Mouse (Mus musculus) liver, postnatal 0 days (tissue): ENCODE results near the gene Clic6. TPM values are rescaled to one million over a fixed set of nuclear protein-coding genes. Genes with fewer than 3 reads are reported as not detected.

ENCODE experiments used
- ATAC-seq: fragments of 200-750 bp; cut with Nextera tagmentation; 2 replicates; pipeline ENCODE4 v1.8.0; 2017; ENCODE audit warnings: mild to moderate bottlenecking, moderate library complexity
- DNase-seq: peaks from one replicate; pipeline ENCODE4 v3.0.0-alpha.2; 2016
- H3K27ac ChIP-seq: fragments of 300-500 bp; sonication (generic); 2 replicates; pipeline ENCODE4 v1.5.1; 2014; ENCODE audit warnings: antibody characterized with exemption, moderate library complexity, mild to moderate bottlenecking, low read depth
- H3K27me3 ChIP-seq: fragments of 300-500 bp; sonication (generic); 2 replicates; pipeline ENCODE4 v1.6.1; 2014; ENCODE audit warnings: low read length, control low read depth, mixed read lengths; ENCODE audit not compliant: insufficient read depth
- H3K36me3 ChIP-seq: fragments of 300-500 bp; sonication (generic); replicated peaks from 2 replicates; pipeline ENCODE4 v1.6.1; 2014; ENCODE audit warnings: mild to moderate bottlenecking, control low read depth, low read length, moderate library complexity, mixed read lengths; ENCODE audit not compliant: insufficient read depth
- H3K4me1 ChIP-seq: fragments of 300-500 bp; sonication (generic); 2 replicates; pipeline ENCODE4 v1.6.1; 2014; ENCODE audit warnings: antibody characterized with exemption, mild to moderate bottlenecking, control low read depth; ENCODE audit not compliant: insufficient read depth
- H3K4me2 ChIP-seq: fragments of 300-500 bp; sonication (generic); 2 replicates; pipeline ENCODE4 v1.6.1; 2014; ENCODE audit warnings: low read depth, mild to moderate bottlenecking, low read length, moderate library complexity, mixed read lengths
- H3K4me3 ChIP-seq: fragments of 300-500 bp; sonication (generic); 2 replicates; pipeline ENCODE4 v1.5.1; 2014; ENCODE audit warnings: low read depth, low read length
- H3K9ac ChIP-seq: fragments of 300-500 bp; sonication (generic); replicated peaks from 2 replicates; pipeline ENCODE4 v1.6.1; 2014; ENCODE audit warnings: mild to moderate bottlenecking, moderate library complexity
- H3K9me3 ChIP-seq: fragments of 300-500 bp; sonication (generic); 2 replicates; pipeline ENCODE4 v1.6.1; 2016; ENCODE audit warnings: mild to moderate bottlenecking, control low read depth, low read length, mixed read lengths
- CTCF ChIP-seq: sonication (generic); IDR thresholded peaks from 2 replicates; pipeline ENCODE4 v1.5.1; 2016; ENCODE audit warnings: antibody characterized with exemption, low read depth
- EP300 ChIP-seq: IDR thresholded peaks from 2 replicates; pipeline ENCODE4 v1.6.1; 2016; ENCODE audit warnings: antibody characterized with exemption, low read depth, mild to moderate bottlenecking
- WGBS: fragments of 180-500 bp; shearing (Covaris S2); extraction: QIAGEN DNeasy Blood & Tissue Kit; methylation state at CpG from one replicate; pipeline ENCODE4 v1.1.7; 2014; ENCODE audit not compliant: insufficient replicate concordance; 5-methylcytosine and 5-hydroxymethylcytosine counted together
- polyA plus RNA-seq: library from polyadenylated mRNA; unstranded; fragments of >200 nt; fragmentation: Nextera tagmentation; extraction: Ambion mirVana; gene quantifications from 2 replicates; pipeline ENCODE4 v1.2.1, GENCODE M21; 2015

The Clic6 gene
- polyA plus RNA-seq, 1 experiment from 2014 or later, result 0.32 TPM

GRCm38 (mm10) chr16:92571246-92571645, 85.7 kb downstream of the Clic6 start:
- 79% methylated on average over 11 of the region's 11 CpGs for WGBS
- no peak for TF ChIP-seq CTCF
- no peak for TF ChIP-seq EP300
- H3K27me3 ChIP-seq, result peaks cover 7% of the 10 kb centered on the region; the same call in 1 of the 2 replicates
- ATAC-seq (no peak), DNase-seq (no peak)
- no peak overlapping the region for H3K9ac ChIP-seq
- H3K4me1 ChIP-seq, result no peaks in the 10 kb centered on the region
- no peaks in the 10 kb centered on the region for H3K9me3 ChIP-seq
- H3K4me3 ChIP-seq, result no peak overlapping the region
- H3K36me3 ChIP-seq, result no peaks in the 10 kb centered on the region
- no peak overlapping the region for H3K27ac ChIP-seq
- H3K4me2 ChIP-seq, result no peak overlapping the region

- Histone ChIP-seq H3K9me3 (no peaks in the 10 kb centered on the region), H3K27ac (no peak overlapping the region), H3K36me3 (no peaks in the 10 kb centered on the region), H3K9ac (no peak overlapping the region), H3K4me1 (no peaks in the 10 kb centered on the region), H3K4me2 (no peak overlapping the region), H3K27me3 (no peaks in the 10 kb centered on the region), H3K4me3 (no peak overlapping the region)
- no peak for DNase-seq
- no peak for ATAC-seq
- no peak for TF ChIP-seq CTCF
- TF ChIP-seq EP300, result no peak
- WGBS, result 37% methylated on average over 4 of the region's 4 CpGs
These were observed 87.7 kb downstream of the Clic6 start for GRCm38 (mm10) chr16:92573193-92573592.

GRCm38 (mm10) chr16:92575792-92576191, 90.3 kb downstream of the Clic6 start:
- Histone ChIP-seq H3K4me3 (no peak overlapping the region), H3K9ac (no peak overlapping the region), H3K36me3 (no peaks in the 10 kb centered on the region), H3K9me3 (no peaks in the 10 kb centered on the region), H3K4me2 (no peak overlapping the region), H3K27ac (no peak overlapping the region), H3K4me1 (no peaks in the 10 kb centered on the region), H3K27me3 (no peaks in the 10 kb centered on the region)
- DNase-seq (no peak), ATAC-seq (no peak)
- TF ChIP-seq EP300 (no peak), CTCF (no peak)
- 52% methylated on average over 10 of the region's 10 CpGs for WGBS

- Histone ChIP-seq H3K9ac (no peak overlapping the region), H3K4me2 (no peak overlapping the region), H3K36me3 (no peaks in the 10 kb centered on the region), H3K4me3 (no peak overlapping the region), H3K9me3 (no peaks in the 10 kb centered on the region), H3K27ac (no peak overlapping the region), H3K27me3 (no peaks in the 10 kb centered on the region), H3K4me1 (no peaks in the 10 kb centered on the region)
- ATAC-seq (no peak), DNase-seq (no peak)
- TF ChIP-seq CTCF (no peak), EP300 (no peak)
- WGBS, result 80% methylated on average over 9 of the region's 9 CpGs
These were observed 91.8 kb downstream of the Clic6 start for GRCm38 (mm10) chr16:92577381-92577780.

GRCm38 (mm10) chr16:92578915-92579653, 93.5 kb downstream of the Clic6 start:
- no peak overlapping the region for H3K4me3 ChIP-seq
- no peak overlapping the region for H3K4me2 ChIP-seq
- H3K9me3 ChIP-seq, result no peaks in the 10 kb centered on the region
- no peaks in the 10 kb centered on the region for H3K27me3 ChIP-seq
- H3K36me3 ChIP-seq, result no peaks in the 10 kb centered on the region
- DNase-seq, result no peak
- ATAC-seq, result no peak
- WGBS, result 60% methylated on average over 7 of the region's 7 CpGs
- H3K27ac ChIP-seq, result no peak overlapping the region
- no peak overlapping the region for H3K9ac ChIP-seq
- H3K4me1 ChIP-seq, result no peaks in the 10 kb centered on the region
- TF ChIP-seq CTCF, result no peak
- TF ChIP-seq EP300, result no peak

- WGBS, result 81% methylated on average over 10 of the region's 10 CpGs
- no peaks in the 10 kb centered on the region for H3K36me3 ChIP-seq
These were observed 95.4 kb downstream of the Clic6 start for GRCm38 (mm10) chr16:92580981-92581380.

More at GRCm38 (mm10) chr16:92580981-92581380, 95.4 kb downstream of the Clic6 start:
- Histone ChIP-seq H3K27ac (no peak overlapping the region), H3K9ac (no peak overlapping the region), H3K4me1 (no peaks in the 10 kb centered on the region), H3K4me2 (no peak overlapping the region), H3K9me3 (no peaks in the 10 kb centered on the region), H3K4me3 (no peak overlapping the region), H3K27me3 (no peaks in the 10 kb centered on the region)
- ATAC-seq (no peak), DNase-seq (no peak)
- TF ChIP-seq EP300 (no peak), CTCF (no peak)
